Mouse (Mus musculus) left cerebral cortex, adult 2 months (tissue): ENCODE data around the gene Racgap1. TPM values are rescaled to one million over a fixed set of nuclear protein-coding genes. Genes with fewer than 3 reads are reported as not detected.

Experiments
- DNase-seq, 2 experiments: peaks; one replicate each; pipeline ENCODE4 v3.0.0; 2021 to 2022; ENCODE audit warnings: low spot score in 2 of 2, mixed read lengths in 1 of 2; ENCODE audit errors: extremely low spot score in 1 of 2
- H3K27ac ChIP-seq: fragments of 200-600 bp; 2 replicates; pipeline ENCODE4 v1.8.1; 2022
- H3K4me3 ChIP-seq: fragments of 200-600 bp; 2 replicates; pipeline ENCODE4 v1.8.1; 2022
- CTCF ChIP-seq: fragments of 200-600 bp; IDR thresholded peaks from 2 replicates; pipeline ENCODE4 v1.8.1; 2022; ENCODE audit warnings: antibody characterized with exemption, mild to moderate bottlenecking, moderate library complexity
- intact Hi-C: fragments of 180-260 bp; cut with DNase I; formaldehyde crosslinking; loops from one replicate; pipeline ENCODE4 v1.15.1; 2025
- total RNA-seq, 2 experiments: library from RNA; stranded (reverse); gene quantifications; 2 replicates each; pipeline ENCODE4 v1.2.3; 2021

Gene Racgap1
- total RNA-seq, 2 experiments from 2014 or later: 8.0 to 10.6 TPM

GRCm38 (mm10) chr15:99678063-99678800, 26.8 kb upstream of the Racgap1 start:
- peak; percentile 56 for TF ChIP-seq CTCF
- peak in 1 of 2 experiments; percentile 12 for DNase-seq
- intact Hi-C loops: no loop called here
- Histone ChIP-seq H3K27ac (no peak overlapping the region), H3K4me3 (no peak overlapping the region)

- no peak overlapping the region for H3K4me3 ChIP-seq
- no peak overlapping the region for H3K27ac ChIP-seq
- peak in 1 of 2 experiments; percentile 25 for DNase-seq
- TF ChIP-seq CTCF: no peak
- intact Hi-C loops: no loop called here
Observed at GRCm38 (mm10) chr15:99677089-99677488, 25.6 kb upstream of the Racgap1 start.

- no peak overlapping the region for H3K4me3 ChIP-seq
- no peak for DNase-seq
- TF ChIP-seq CTCF: no peak
- intact Hi-C loops: no loop called here
- H3K27ac ChIP-seq: no peak overlapping the region
Observed at GRCm38 (mm10) chr15:99674866-99675265, 23.4 kb upstream of the Racgap1 start.

- intact Hi-C loops: loop anchor here (2.0 kb wide), 1 partner anchor 175 kb away; no protein-coding TSS in a partner anchor
Observed at GRCm38 (mm10) chr15:99671783-99672182, 20.3 kb upstream of the Racgap1 start.

GRCm38 (mm10) chr15:99670964-99671670, 19.7 kb upstream of the Racgap1 start:
- peak overlapping the region; percentile 89 for H3K27ac ChIP-seq
- intact Hi-C loops: loop anchor here (2.0 kb wide), 1 partner anchor 174 kb away; no protein-coding TSS in a partner anchor
- DNase-seq: no peak
- TF ChIP-seq CTCF: no peak
- H3K4me3 ChIP-seq: peak overlapping the region; percentile 72

More at GRCm38 (mm10) chr15:99671783-99672182, 20.3 kb upstream of the Racgap1 start:
- DNase-seq: peak in 1 of 2 experiments; percentile 40
- Histone ChIP-seq H3K27ac (peak overlapping the region; percentile 81), H3K4me3 (peak overlapping the region; percentile 72)
- TF ChIP-seq CTCF: no peak

- no peak; the same call in none of the 2 replicates for TF ChIP-seq CTCF
- peak within 1 kb of the TSS; percentile 72 for H3K4me3 ChIP-seq
- peak; percentile 75 to 77 for DNase-seq
- intact Hi-C loops: loop anchor here (2.0 kb wide), 1 partner anchor 173 kb away; no protein-coding TSS in a partner anchor
- peak within 1 kb of the TSS; percentile 89 for H3K27ac ChIP-seq
Observed at GRCm38 (mm10) chr15:99670154-99670821, 18.8 kb upstream of the Racgap1 start, which contains the start of gene Asic1. TSS of gene Asic1 (plus strand) at chr15:99670368.

GRCm38 (mm10) chr15:99669392-99669791, 17.9 kb upstream of the Racgap1 start:
- no peak overlapping the region; the same call in 1 of the 2 replicates for H3K27ac ChIP-seq
- TF ChIP-seq CTCF: no peak
- DNase-seq: no peak
- no peak overlapping the region for H3K4me3 ChIP-seq
- intact Hi-C loops: loop anchor here (1.0 kb wide), 1 partner anchor 73 kb away; no protein-coding TSS in a partner anchor

- peak; percentile 79 to 80 for DNase-seq
- TF ChIP-seq CTCF: no peak; the same call in none of the 2 replicates
- H3K27ac ChIP-seq: no peak overlapping the region
- H3K4me3 ChIP-seq: no peak overlapping the region
- intact Hi-C loops: loop anchor here (1.0 kb wide), 1 partner anchor 73 kb away; no protein-coding TSS in a partner anchor
Observed at GRCm38 (mm10) chr15:99668881-99669280, 17.4 kb upstream of the Racgap1 start.

- H3K4me3 ChIP-seq: no peak overlapping the region
- H3K27ac ChIP-seq: no peak overlapping the region
- intact Hi-C loops: no loop called here
- peak; percentile 2 for TF ChIP-seq CTCF
- DNase-seq: no peak
Observed at GRCm38 (mm10) chr15:99667544-99667943, 16.1 kb upstream of the Racgap1 start.

- intact Hi-C loops: loop anchor here (1.0 kb wide), 1 partner anchor 69 kb away; no protein-coding TSS in a partner anchor
- DNase-seq: peak; percentile 62 to 72
- no peak for TF ChIP-seq CTCF
- Histone ChIP-seq H3K4me3 (peak overlapping the region; percentile 48), H3K27ac (peak overlapping the region; percentile 83)
Observed at GRCm38 (mm10) chr15:99664600-99665451, 13.4 kb upstream of the Racgap1 start.
